Mouse (Mus musculus): ENCODE measurements around the gene Dag1. TPM values are rescaled to one million over a fixed set of nuclear protein-coding genes. Genes with fewer than 3 reads are reported as not detected.

Gene Dag1
- polyA plus RNA-seq, 1 experiment from 2014 or later: 74.7 TPM

- Histone ChIP-seq H3K27me3 (replicated peaks) (no peaks in the 10 kb centered on the region), H3K36me3 (peaks cover 14% of the 10 kb centered on the region), H3K27ac (no peak overlapping the region), H3K4me3 (replicated peaks) (no peak overlapping the region), H3K9ac (no peak overlapping the region), H3K9me3 (no peaks in the 10 kb centered on the region), H3K4me1 (no peaks in the 10 kb centered on the region), H3K4me2 (no peak overlapping the region)
- ATAC-seq (ENCODE audit: insufficient read depth, low FRiP score, low read depth): no peak
- 81% methylated on average over 12 of the region's 12 CpGs for WGBS
Measured at GRCm38 (mm10) chr9:108219766-108220379, 43.9 kb downstream of the Dag1 start.

DNA sequence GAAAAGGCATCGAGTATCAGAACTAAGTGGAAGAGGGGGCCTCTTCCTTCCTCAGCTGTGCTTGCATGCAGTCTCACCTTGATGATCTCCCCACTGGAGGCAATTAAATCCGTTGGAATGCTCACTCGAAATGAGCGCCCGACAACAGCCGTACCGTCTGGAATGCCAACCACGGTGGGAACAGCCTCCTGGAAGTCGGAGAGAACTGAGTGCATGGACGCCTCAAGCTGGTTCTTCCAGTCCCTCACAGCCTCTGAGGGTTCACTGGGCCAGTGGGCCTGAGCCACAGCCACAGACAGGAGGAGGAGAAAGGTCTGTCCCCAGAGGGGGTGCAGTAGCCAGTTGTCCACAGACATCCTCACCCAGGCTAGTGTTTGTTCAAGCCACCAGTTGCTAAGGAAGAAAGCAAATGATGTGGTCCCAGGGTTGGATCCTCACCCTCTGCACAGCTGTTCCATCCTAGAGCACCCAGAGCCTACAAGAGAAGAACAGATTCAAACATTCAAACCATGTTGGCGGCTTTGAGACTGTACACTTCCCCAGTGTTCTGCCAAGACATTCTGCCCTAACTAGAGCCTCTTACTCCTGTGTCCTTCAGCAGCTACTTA lies 45.7 kb downstream of the Dag1 start:
- no peak overlapping the region for H3K4me2 ChIP-seq
- H3K27ac ChIP-seq: no peak overlapping the region
- no peaks in the 10 kb centered on the region for H3K9me3 ChIP-seq
- H3K4me1 ChIP-seq: no peaks in the 10 kb centered on the region
- no peak overlapping the region for H3K4me3 ChIP-seq (replicated peaks)
- 83% methylated on average over 11 of the region's 11 CpGs for WGBS
- no peaks in the 10 kb centered on the region for H3K27me3 ChIP-seq (replicated peaks)
- ATAC-seq (ENCODE audit: insufficient read depth, low FRiP score, low read depth): no peak
- no peak overlapping the region for H3K9ac ChIP-seq
- peaks cover 14% of the 10 kb centered on the region for H3K36me3 ChIP-seq

- H3K4me3 ChIP-seq (replicated peaks): no peak overlapping the region
- no peak overlapping the region for H3K9ac ChIP-seq
- ATAC-seq (ENCODE audit: insufficient read depth, low FRiP score, low read depth): no peak
- no peaks in the 10 kb centered on the region for H3K9me3 ChIP-seq
- no peak overlapping the region for H3K27ac ChIP-seq
- H3K4me1 ChIP-seq: no peaks in the 10 kb centered on the region
- H3K27me3 ChIP-seq (replicated peaks): no peaks in the 10 kb centered on the region
- no peak overlapping the region for H3K4me2 ChIP-seq
- H3K36me3 ChIP-seq: peaks cover 14% of the 10 kb centered on the region
- 90% methylated on average over 3 of the region's 3 CpGs for WGBS
Measured at GRCm38 (mm10) chr9:108217406-108217805, 46.4 kb downstream of the Dag1 start.

GRCm38 (mm10) chr9:108213105-108213504 lies 50.7 kb downstream of the Dag1 start:
- Histone ChIP-seq H3K27ac (no peak overlapping the region), H3K9ac (no peak overlapping the region), H3K4me3 (replicated peaks) (no peak overlapping the region), H3K4me2 (no peak overlapping the region), H3K36me3 (peaks cover 17% of the 10 kb centered on the region), H3K9me3 (no peaks in the 10 kb centered on the region), H3K4me1 (no peaks in the 10 kb centered on the region), H3K27me3 (replicated peaks) (no peaks in the 10 kb centered on the region)
- 62% methylated on average over 7 of the region's 7 CpGs for WGBS
- no peak for ATAC-seq (ENCODE audit: insufficient read depth, low FRiP score, low read depth)

- WGBS: 88% methylated on average over 2 of the region's 2 CpGs
- H3K36me3 ChIP-seq: peaks cover 17% of the 10 kb centered on the region
- no peaks in the 10 kb centered on the region for H3K4me1 ChIP-seq
- H3K9me3 ChIP-seq: no peaks in the 10 kb centered on the region
- no peak overlapping the region for H3K4me2 ChIP-seq
- H3K27ac ChIP-seq: no peak overlapping the region
- H3K4me3 ChIP-seq (replicated peaks): no peak overlapping the region
- H3K27me3 ChIP-seq (replicated peaks): no peaks in the 10 kb centered on the region
- no peak for ATAC-seq (ENCODE audit: insufficient read depth, low FRiP score, low read depth)
- no peak overlapping the region for H3K9ac ChIP-seq
Measured at GRCm38 (mm10) chr9:108212426-108212825, 51.3 kb downstream of the Dag1 start.

- ATAC-seq (ENCODE audit: insufficient read depth, low FRiP score, low read depth): no peak
- Histone ChIP-seq H3K27me3 (replicated peaks) (no peaks in the 10 kb centered on the region), H3K27ac (no peak overlapping the region), H3K4me1 (0 out of 2 replicates have a peak, but pooled peaks cover 6% of the 10 kb centered on the region), H3K36me3 (peaks cover 20% of the 10 kb centered on the region), H3K9ac (no peak overlapping the region), H3K9me3 (no peaks in the 10 kb centered on the region), H3K4me2 (no peak overlapping the region), H3K4me3 (replicated peaks) (no peak overlapping the region)
- 75% methylated on average over 3 of the region's 3 CpGs for WGBS
Measured at GRCm38 (mm10) chr9:108205571-108205901, 58.2 kb downstream of the Dag1 start.

GRCm38 (mm10) chr9:108204884-108205570 lies 58.7 kb downstream of the Dag1 start:
- ATAC-seq (ENCODE audit: insufficient read depth, low FRiP score, low read depth): no peak
- Histone ChIP-seq H3K4me2 (no peak overlapping the region), H3K27ac (no peak overlapping the region), H3K4me1 (0 out of 2 replicates have a peak, but pooled peaks cover 9% of the 10 kb centered on the region), H3K36me3 (peaks cover 20% of the 10 kb centered on the region), H3K4me3 (replicated peaks) (no peak overlapping the region), H3K9ac (no peak overlapping the region), H3K27me3 (replicated peaks) (no peaks in the 10 kb centered on the region), H3K9me3 (no peaks in the 10 kb centered on the region)
- 86% methylated on average over 8 of the region's 8 CpGs for WGBS

GRCm38 (mm10) chr9:108203015-108203414 lies 60.7 kb downstream of the Dag1 start:
- WGBS: 29% methylated on average over 13 of the region's 13 CpGs
- peaks cover 14% of the 10 kb centered on the region for H3K36me3 ChIP-seq
- 0 out of 2 replicates have a peak overlapping the region, but pooled peaks have one; percentile 33 for H3K4me2 ChIP-seq
- H3K9me3 ChIP-seq: no peaks in the 10 kb centered on the region
- ATAC-seq (ENCODE audit: insufficient read depth, low FRiP score, low read depth): no peak
- no peak overlapping the region for H3K27ac ChIP-seq
- no peak overlapping the region for H3K4me3 ChIP-seq (replicated peaks)
- H3K4me1 ChIP-seq: 0 out of 2 replicates have a peak, but pooled peaks cover 9% of the 10 kb centered on the region
- H3K27me3 ChIP-seq (replicated peaks): no peaks in the 10 kb centered on the region
- H3K9ac ChIP-seq: no peak overlapping the region

- peaks cover 13% of the 10 kb centered on the region; the same call in 1 of the 2 replicates for H3K4me1 ChIP-seq
- no peak overlapping the region for H3K9ac ChIP-seq
- ATAC-seq (ENCODE audit: insufficient read depth, low FRiP score, low read depth): no peak
- peaks cover 5% of the 10 kb centered on the region for H3K36me3 ChIP-seq
- H3K4me3 ChIP-seq (replicated peaks): no peak overlapping the region
- H3K4me2 ChIP-seq: no peak overlapping the region
- 85% methylated on average over 2 of the region's 2 CpGs for WGBS
- H3K9me3 ChIP-seq: no peaks in the 10 kb centered on the region
- no peaks in the 10 kb centered on the region for H3K27me3 ChIP-seq (replicated peaks)
- H3K27ac ChIP-seq: no peak overlapping the region
Measured at GRCm38 (mm10) chr9:108202169-108202568, 61.6 kb downstream of the Dag1 start.

GRCm38 (mm10) chr9:108201160-108201559 lies 62.6 kb downstream of the Dag1 start:
- no peak overlapping the region for H3K9ac ChIP-seq
- peaks cover 14% of the 10 kb centered on the region; the same call in 1 of the 2 replicates for H3K4me1 ChIP-seq
- 1% methylated on average over 13 of the region's 13 CpGs for WGBS
- peak; percentile 98 for ATAC-seq (ENCODE audit: insufficient read depth, low FRiP score, low read depth)
- peak overlapping the region; percentile 33; the same call in 1 of the 2 replicates for H3K27ac ChIP-seq
- H3K27me3 ChIP-seq (replicated peaks): no peaks in the 10 kb centered on the region
- H3K36me3 ChIP-seq: no peaks in the 10 kb centered on the region
- H3K4me2 ChIP-seq: peak overlapping the region; percentile 48
- H3K9me3 ChIP-seq: no peaks in the 10 kb centered on the region
- H3K4me3 ChIP-seq (replicated peaks): no peak overlapping the region; the same call in 1 of the 2 replicates

GRCm38 (mm10) chr9:108198621-108199020 lies 65.1 kb downstream of the Dag1 start:
- no peak overlapping the region for H3K4me3 ChIP-seq (replicated peaks)
- WGBS: 56% methylated on average over 4 of the region's 4 CpGs
- no peak overlapping the region for H3K9ac ChIP-seq
- H3K4me2 ChIP-seq: no peak overlapping the region
- no peak for ATAC-seq (ENCODE audit: insufficient read depth, low FRiP score, low read depth)
- no peaks in the 10 kb centered on the region for H3K9me3 ChIP-seq
- H3K27me3 ChIP-seq (replicated peaks): no peaks in the 10 kb centered on the region
- H3K36me3 ChIP-seq: no peaks in the 10 kb centered on the region
- peaks cover 14% of the 10 kb centered on the region; the same call in 1 of the 2 replicates for H3K4me1 ChIP-seq
- no peak overlapping the region for H3K27ac ChIP-seq
